Mouse (Mus musculus) monocyte, adult 2 months (primary cell): ENCODE measurements around the gene Mcm3ap.

Experiments
- DNase-seq, 2 experiments: peaks; one replicate each; pipeline ENCODE4 v3.0.0; 2022; ENCODE audit warnings: low spot score in 2 of 2, low read depth in 1 of 2

Mcm3ap gene

DNA sequence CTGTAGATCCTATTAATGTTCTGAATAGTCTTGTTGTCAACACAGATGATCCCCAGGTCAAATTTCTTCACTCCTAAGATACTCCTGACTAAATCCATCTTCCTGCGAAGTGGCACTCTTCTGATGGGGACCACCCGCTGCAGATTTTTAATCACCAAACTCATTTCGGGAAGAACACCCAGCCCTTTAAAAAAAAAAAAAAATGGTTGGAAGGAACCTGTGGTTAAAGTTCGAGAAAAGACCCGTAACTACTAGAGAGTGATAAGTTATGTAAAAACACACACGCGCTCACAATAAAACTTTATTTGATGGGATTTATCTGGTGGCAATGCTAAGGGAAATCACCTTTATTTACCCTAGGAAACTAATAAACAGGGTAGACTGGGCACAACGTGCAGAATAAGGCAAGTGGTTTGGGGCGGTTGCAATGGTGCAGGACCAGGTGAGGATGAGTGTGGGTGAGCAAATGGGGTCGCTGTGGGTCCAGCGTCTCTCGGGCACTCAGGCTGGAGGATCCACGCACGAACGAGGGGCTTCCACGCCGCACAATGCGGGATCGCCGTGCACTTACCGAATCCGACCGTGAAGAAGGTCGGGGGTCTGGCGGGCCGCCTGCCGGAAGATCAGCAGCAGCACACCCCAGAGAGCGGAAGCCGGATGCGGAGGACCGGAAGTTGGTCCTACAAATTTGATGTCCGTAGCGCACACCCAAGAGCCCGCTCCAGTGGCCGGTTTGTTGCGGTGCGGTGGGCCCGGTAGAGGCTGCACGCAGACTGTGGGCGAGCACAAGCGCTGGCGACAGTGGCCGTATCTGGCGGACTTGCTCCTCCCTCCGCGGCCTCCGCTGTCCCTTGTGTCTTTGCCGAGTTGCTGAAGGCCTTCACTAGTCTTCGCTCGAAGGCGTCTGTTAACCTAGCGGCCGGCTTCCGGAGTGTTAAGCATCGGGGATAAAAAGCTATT lies at the start of gene Mcm3ap, which contains the start of gene Ybey:
Mcm3ap (plus strand) TSS at position 725 of the 960 bp plus-strand sequence.
Ybey (minus strand) TSS at position 912 of the 960 bp plus-strand sequence.
- DNase-seq, result peak; percentile 60 to 82

DNA sequence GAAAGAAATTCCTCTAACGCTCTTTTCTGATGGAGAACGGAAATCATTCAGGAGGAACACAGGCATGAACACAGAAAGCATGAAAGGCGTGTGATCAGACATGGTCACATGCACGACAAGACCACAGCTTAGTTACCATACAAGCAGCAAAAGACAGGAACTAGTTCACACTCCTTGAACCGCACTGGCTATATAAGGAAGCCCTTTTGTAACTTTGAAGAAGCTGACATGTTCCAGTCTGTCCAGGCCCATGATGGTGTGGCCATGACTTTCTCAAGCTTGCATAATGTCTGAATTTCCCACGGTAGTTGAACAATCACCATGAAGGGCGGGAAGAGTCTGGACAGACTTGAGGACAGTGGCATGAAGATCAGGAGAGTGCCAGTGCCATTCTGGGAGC lies 43.1 kb upstream of the Mcm3ap start:
- DNase-seq, result no peak

DNA sequence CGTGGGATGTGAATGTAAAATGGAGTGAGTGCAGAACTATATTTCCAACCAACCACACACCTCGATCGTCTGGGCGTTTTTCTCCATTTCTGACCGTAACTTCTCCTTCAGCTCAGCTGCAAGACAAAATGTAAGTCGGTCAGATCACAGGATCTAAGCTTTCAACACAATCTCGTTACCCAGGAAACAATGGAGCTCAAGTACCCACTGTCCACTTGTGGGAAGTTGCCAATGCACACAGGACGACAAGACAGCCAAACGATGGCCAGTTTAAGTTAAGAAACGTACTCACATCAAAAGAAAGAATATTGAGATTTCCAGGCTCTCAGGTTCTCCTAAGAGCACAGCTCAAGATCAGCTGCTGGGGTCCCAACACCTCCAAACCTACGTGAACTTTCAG lies 34.8 kb upstream of the Mcm3ap start:
- no peak for DNase-seq

- DNase-seq, result no peak
Measured at GRCm38 (mm10) chr10:76439107-76439890, 29.4 kb upstream of the Mcm3ap start.

DNA sequence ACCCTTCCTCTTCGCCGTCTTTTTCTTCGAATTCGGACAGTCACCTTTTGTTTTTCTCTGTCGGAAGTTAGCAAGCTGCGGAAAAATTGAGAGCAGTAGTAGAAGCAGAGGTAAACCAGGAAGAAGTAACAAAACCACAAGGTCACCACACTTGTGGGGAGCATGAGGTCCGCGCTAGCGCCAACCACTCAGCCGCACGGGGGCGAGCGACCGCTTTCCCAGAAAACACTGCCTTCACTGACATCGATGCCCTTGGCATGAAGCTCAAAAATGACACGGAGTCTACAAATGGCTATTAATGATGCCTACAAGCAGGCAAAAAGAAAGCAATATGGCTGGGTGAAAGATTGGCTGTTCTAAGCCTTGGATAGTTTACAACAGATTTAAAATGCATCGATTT lies 28.4 kb upstream of the Mcm3ap start, which contains the start of gene AC141477.1:
AC141477.1 (minus strand) TSS at position 164 of the 400 bp plus-strand sequence.
- DNase-seq, result no peak

- peak; percentile 92 for DNase-seq
Measured at GRCm38 (mm10) chr10:76442178-76443088, 26.3 kb upstream of the Mcm3ap start, which contains the start of gene Pcnt. Gene Pcnt, minus strand, starts transcription at chr10:76442786.

DNA sequence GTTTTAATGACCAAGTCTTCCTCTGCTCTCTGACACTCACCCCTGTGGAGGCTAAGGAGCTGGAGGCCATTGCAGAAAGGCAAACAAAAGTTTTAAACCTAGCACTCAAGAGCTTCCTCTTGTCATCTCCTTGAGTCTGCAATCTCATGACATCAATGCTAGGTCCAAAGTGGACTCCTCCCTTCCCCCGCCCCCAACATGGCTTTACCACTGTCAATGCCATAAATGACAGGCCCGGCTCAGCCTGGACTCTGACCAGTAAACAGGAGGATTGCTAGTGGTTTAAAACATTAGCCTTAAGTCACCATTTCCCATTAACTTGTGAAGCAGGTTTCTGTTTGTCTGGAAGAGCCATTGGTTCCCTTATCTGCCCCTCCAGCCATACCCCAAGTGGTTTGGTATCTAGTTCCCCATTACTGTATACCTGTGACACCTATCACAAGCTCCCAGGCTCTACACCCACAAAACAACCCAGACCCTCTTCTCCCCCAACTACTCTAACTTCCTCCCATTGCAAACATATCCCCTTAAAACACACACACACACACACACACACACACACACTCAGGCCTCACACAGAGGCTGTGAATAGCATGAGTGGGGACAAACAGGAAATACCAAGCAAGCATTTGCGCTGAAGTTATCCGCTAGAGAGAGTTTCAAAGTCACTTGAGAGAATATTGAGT lies 22.6 kb upstream of the Mcm3ap start:
- no peak for DNase-seq

DNA sequence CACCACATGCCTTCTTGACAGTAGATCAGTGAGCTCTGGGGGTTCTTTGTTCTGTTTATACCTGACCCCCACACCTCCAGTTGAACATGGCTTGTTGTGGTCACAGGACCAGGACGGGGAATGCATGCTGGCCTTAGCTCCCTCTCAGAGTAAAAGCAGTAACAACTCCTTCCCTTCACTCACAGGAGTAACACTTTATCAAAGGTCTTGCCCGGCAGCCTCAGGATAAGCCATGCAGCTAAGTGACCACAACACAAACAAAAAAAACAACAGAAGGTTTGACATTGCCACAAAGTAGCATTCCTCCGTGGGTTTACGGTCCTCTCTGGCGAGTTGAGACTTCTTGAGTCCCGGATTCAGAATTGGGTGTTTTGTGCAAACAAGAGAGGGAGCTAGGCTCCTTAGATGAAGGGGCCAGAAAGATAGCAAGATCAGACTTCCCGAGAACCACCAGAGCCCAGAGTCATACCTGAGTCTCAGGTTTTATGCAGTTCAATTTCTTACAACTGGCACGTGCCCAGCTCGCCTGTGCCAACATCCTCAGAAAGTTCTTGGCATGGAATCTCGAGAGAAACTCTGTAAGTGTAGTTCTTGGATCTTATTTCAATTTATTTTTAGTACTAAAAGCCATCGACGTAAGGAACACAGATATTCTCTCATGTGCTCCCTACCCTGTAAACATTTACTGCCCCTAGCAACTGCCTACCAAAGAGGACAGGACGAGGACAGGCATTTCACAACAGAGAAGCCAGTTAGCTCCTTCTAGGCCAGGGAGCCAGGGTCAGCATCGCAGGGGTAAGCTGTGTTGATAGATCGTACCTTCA lies 21.1 kb upstream of the Mcm3ap start:
- no peak for DNase-seq

DNA sequence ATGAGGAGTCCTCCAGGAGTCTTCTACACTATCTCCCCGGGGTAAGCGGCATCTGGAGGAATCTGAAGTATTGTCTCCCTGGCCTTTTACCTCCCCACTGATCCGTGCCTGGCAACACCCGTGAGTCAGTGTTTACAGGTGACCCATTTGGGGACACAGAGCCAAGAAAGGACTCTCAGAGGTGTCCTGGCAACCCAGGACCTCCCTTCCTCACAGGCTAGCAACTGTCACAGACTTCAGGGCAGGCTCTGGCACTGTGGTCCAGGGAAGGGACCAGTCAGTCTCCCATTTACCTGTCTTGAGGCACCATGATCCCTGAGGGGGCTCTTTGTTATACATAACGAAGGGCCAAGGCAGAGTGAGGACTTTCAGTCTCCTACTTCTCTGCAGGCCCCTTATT lies 19.9 kb upstream of the Mcm3ap start, which contains the start of gene 2610028H24Rik:
2610028H24Rik (plus strand) TSS at position 231 of the 400 bp plus-strand sequence.
- DNase-seq, result no peak

DNA sequence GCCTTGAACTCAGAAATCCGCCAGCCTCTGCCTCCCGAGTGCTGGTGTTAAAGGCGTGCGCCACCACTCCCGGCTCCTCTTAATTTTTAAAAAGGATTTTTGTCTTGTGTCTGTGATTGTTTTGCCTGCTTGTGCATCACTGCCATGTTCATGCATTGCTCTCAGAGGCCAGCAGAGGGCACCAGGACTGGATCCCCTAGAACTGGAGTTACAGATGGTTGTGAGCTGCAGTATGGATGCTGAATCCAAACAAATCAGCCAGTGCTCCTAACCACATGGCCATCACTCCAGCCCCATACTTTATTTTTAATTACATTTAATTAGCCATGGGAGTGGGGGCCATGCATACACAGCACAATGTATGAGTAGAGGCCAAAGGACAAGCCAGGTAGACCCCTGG lies 13.4 kb upstream of the Mcm3ap start:
- DNase-seq, result peak in 1 of 2 experiments; percentile 9

DNA sequence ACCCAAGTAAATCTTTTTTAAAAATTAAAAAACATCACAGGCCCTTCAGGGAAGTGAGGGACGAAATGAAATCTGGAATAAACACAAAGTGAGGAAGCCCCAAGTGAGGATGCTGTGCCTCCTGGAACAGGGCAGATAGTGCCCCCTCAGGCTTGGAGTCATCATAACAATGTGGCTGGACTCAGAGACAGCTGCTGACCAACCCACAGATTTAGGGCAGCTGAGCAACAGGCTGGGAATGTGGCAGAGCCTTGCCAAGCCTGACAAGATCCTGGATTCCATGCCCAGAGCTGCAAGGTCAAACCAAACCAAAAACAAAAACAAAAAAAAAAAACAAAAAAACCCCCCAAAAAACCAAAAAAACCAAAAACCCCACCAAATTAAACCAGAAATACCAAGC lies 7.5 kb upstream of the Mcm3ap start:
- DNase-seq, result no peak

DNA sequence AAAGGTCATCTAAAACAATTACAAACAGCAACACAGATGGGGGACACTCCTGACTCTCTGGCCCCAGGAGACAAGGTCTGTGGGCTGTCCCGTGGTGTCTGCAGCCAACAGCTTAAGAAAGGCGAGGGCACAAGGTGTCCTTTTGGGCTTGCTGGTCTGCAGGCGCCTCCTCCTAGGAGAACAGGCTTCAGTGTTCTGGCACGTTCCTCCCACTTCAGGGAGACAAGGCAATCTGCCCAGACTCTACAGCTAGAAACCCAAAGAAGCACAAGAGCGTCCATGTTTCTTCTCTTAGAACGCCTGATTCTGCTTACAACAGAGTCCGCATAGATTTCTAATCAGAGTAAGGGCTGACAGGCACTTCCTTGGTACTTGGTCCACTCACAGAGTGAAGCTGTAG lies 6.4 kb upstream of the Mcm3ap start:
- no peak for DNase-seq

GRCm38 (mm10) chr10:76462721-76463120 lies 6.0 kb upstream of the Mcm3ap start:
- DNase-seq, result no peak

DNA sequence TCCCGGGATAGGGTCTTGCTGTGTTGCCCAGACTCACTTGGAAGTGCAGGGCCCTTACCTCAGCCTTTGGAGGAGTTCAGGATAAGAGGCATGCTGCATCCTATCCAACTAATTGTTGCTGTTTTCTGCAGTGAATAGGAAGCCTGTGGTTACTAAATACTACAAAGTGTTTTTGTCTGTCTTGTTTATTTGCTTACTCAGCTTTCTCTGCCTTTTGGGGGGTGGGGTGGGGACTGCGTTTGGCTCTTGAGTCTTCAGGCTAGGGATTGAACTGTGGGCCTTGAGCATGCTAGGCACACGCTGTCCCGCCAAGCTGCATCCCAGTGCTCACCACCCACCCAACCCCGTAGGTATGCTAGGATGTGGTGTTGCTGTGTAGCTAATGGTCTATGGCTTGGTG lies 5.0 kb downstream of the Mcm3ap start:
- DNase-seq, result no peak

GRCm38 (mm10) chr10:76480851-76481250 lies 12.1 kb downstream of the Mcm3ap start:
- DNase-seq, result no peak

GRCm38 (mm10) chr10:76481480-76481879 lies 12.8 kb downstream of the Mcm3ap start:
- DNase-seq, result no peak

DNA sequence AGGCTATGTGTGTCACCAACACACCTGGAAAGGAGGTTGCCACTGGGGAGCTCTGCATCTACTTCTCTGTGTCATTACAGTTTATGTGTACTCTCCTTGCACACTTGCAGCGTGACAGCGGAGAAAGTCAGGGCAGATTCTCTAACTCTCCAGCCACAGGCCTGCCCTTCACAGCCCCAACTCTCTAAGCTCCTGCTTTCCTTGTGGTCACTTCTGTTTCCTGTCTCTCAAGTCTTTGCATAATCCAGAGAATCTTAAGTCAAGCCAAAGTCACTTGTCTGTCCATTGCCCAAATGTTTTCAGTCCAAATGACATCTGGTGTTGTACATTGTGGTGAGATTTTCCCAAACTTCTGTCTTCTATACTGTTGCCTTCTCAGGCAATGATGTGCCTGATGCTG lies 17.6 kb downstream of the Mcm3ap start:
- no peak for DNase-seq

GRCm38 (mm10) chr10:76488265-76488664 lies 19.5 kb downstream of the Mcm3ap start:
- DNase-seq, result no peak

DNA sequence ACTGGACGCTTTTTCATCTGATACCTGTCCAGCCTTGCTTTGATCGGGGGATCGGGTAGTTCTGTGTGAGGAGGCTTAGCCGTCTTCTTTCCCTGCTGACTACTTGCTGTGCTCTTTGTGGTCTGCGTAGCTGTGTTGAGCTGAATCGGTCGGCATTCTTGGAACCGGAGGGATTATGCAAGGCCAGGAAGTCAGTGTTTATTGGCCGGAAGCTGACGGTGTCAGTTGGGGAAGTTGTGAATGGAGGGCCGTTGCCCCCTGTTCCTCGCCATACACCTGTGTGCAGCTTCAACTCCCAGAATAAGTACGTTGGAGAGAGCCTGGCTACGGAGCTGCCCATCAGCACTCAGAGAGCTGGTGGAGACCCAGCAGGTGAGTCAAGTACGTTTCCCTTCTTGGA lies 20.5 kb downstream of the Mcm3ap start:
- DNase-seq, result no peak
